Mouse (Mus musculus) megakaryocyte, embryonic 14.5 days (primary cell): ENCODE results near the gene Map2k3. TPM values are rescaled to one million over a fixed set of nuclear protein-coding genes. Genes with fewer than 3 reads are reported as not detected.
A peak's percentile ranks its signal among the peaks of the same experiment; 100 is the strongest.

ENCODE experiments used
- H3K27me3 ChIP-seq: replicated peaks from 2 replicates; pipeline ENCODE3; 2012; ENCODE audit warnings: inconsistent platforms
- H3K36me3 ChIP-seq: replicated peaks from 2 replicates; pipeline ENCODE3; 2012; ENCODE audit warnings: low read length, inconsistent platforms, mixed read lengths
- H3K4me1 ChIP-seq: 2 replicates; pipeline ENCODE4 v1.6.1; 2012; ENCODE audit warnings: inconsistent platforms
- H3K4me3 ChIP-seq: replicated peaks from 2 replicates; pipeline ENCODE3; 2012; ENCODE audit warnings: moderate library complexity, mild to moderate bottlenecking, inconsistent platforms
- H3K9me3 ChIP-seq: 2 replicates; pipeline ENCODE4 v1.6.1; 2012; ENCODE audit warnings: inconsistent platforms
- FLI1 ChIP-seq: IDR thresholded peaks from 2 replicates; pipeline ENCODE4 v1.6.1; 2012; ENCODE audit warnings: low read length, inconsistent platforms, mixed read lengths
- GATA1 ChIP-seq: IDR thresholded peaks from 3 replicates; pipeline ENCODE4 v1.6.1; 2012; ENCODE audit warnings: mixed read lengths, low read length, inconsistent platforms, borderline replicate concordance
- polyA plus RNA-seq: library from polyadenylated mRNA; stranded (reverse); fragments of >175 nt; gene quantifications from 2 replicates; pipeline ENCODE4 v1.2.3, GENCODE M21; 2012; ENCODE audit warnings: low replicate concordance; ENCODE audit not compliant: insufficient read depth

The Map2k3 gene
- polyA plus RNA-seq, 1 experiment: 191 TPM

DNA sequence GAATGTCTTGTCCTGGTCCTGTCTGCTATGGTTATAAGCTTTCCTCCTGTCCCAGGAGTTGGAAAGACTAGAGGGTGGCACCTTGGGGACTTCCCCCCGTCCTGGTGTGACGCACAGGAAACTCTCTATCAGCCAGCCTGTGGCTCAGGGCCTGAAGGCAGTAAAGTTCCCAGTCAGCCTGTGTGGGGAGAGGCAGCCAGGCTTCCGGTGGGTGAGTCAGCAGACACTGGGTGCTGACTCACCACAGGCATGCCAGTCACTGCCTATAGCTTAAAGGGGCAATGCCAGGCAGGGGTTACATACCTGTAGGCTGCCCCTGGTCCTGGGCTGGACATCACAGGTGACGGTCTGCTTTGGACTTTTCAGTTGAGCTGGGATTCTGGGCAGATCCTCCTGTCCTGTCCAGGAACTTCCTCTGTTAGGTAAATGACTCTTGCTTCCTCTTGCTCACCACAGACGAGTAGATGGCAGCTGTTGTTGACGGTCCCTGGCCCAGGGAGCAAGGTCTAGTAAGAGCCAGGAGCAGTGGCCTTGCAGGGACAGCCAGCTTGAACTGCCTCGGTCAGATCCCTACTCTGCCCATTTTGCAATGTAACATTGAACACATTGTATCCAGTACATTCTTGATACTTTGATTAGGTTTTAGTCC, 3.6 kb downstream of the Map2k3 start:
- peak overlapping the region; percentile 91 for H3K4me3 ChIP-seq
- no peaks in the 10 kb centered on the region for H3K27me3 ChIP-seq
- H3K36me3 ChIP-seq: peaks cover 60% of the 10 kb centered on the region
- peaks cover 90% of the 10 kb centered on the region for H3K4me1 ChIP-seq
- TF ChIP-seq FLI1: peak; percentile 87
- peak; percentile 94 for TF ChIP-seq GATA1
- H3K9me3 ChIP-seq: no peaks in the 10 kb centered on the region

DNA sequence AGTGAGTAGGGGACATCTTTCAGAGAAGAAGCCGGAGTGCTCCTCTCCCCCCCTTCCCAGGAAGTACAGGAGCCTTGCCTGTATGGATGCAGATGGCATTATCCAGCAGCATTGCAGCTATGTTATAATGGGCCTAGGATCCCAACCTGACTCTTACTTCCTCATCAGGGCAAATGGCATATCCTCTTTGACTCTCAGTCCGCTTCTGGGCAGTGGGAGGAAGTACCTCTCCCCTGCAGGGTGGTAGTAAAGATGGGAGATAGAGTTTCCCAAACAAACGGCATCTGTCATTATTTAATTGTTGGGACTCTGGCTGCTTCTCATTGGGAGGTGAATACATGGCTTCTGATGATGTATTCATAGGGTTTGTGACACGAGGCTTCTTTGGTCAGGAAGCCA, 4.1 kb downstream of the Map2k3 start:
- peaks cover 65% of the 10 kb centered on the region for H3K36me3 ChIP-seq
- H3K9me3 ChIP-seq: no peaks in the 10 kb centered on the region
- H3K4me1 ChIP-seq: peaks cover 90% of the 10 kb centered on the region
- no peaks in the 10 kb centered on the region for H3K27me3 ChIP-seq
- H3K4me3 ChIP-seq: peak overlapping the region; percentile 91
- no peak for TF ChIP-seq FLI1
- TF ChIP-seq GATA1: no peak

DNA sequence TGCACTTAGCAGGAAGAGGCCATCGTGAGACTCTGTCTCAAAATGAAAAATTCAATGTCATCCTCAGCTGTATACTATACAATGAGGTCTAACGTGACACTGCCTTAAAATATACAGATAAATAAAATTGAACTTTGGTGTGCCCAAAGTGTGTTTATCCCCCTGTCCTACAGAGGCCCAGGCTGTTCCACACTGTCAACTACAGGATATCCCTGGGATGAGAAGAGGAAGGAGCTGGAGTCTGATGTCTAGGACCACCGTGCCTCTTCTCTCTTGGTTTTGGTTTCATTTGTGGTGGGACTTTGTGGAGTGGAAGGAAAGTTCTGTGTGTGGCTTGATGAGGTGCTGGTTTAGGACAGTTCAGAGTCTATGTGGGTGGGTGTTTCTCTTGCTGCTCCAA, 5.8 kb downstream of the Map2k3 start:
- H3K4me3 ChIP-seq: peak overlapping the region; percentile 91
- H3K4me1 ChIP-seq: peaks cover 99% of the 10 kb centered on the region
- no peaks in the 10 kb centered on the region for H3K27me3 ChIP-seq
- no peaks in the 10 kb centered on the region for H3K9me3 ChIP-seq
- TF ChIP-seq GATA1: no peak
- no peak for TF ChIP-seq FLI1
- H3K36me3 ChIP-seq: peaks cover 81% of the 10 kb centered on the region

DNA sequence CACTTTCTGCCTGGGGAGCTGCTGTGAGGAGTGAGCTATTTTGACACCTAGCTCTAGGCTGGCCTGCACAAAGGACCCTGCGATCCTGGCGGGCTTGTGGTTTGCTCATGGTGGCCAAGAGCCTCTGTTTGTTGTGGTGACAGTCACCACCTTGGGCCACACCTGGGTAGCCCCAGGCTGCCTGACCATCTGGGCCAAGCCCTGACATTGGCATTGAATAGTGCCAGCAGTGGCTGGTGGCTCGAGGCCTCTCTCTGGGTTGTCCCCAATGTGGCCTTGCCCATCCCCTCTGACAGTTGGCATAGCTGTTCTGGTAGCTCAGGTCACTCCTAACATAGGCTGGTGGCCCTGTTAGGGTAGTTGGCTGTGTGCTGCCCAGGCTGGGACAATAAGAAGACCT, 7.7 kb downstream of the Map2k3 start:
- peak overlapping the region; percentile 40 for H3K4me3 ChIP-seq
- TF ChIP-seq GATA1 (no peak), FLI1 (no peak)
- H3K36me3 ChIP-seq: peaks cover 92% of the 10 kb centered on the region
- H3K4me1 ChIP-seq: peaks cover 84% of the 10 kb centered on the region
- no peaks in the 10 kb centered on the region for H3K27me3 ChIP-seq
- no peaks in the 10 kb centered on the region for H3K9me3 ChIP-seq

DNA sequence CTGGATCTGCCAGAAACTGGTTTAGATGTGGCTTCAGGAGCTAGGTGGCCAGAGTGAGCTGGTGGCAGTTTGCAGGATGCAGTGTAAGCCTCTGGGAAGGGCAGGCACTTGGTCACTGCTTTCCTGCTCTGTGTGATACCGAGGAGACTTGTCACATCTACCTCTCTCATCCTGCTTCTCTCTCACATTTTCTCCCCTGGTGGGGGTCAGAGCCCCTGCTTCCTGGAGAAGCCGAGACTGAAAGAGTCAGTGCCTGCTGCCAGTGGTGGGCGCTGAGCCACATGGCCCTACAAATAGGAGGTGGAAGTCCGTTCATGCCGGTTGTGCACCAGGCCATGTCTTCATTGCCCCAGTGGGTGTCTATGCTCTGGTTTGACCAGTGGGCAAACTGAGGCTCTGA, 8.7 kb downstream of the Map2k3 start:
- no peaks in the 10 kb centered on the region for H3K9me3 ChIP-seq
- no peak for TF ChIP-seq FLI1
- no peak for TF ChIP-seq GATA1
- H3K27me3 ChIP-seq: no peaks in the 10 kb centered on the region
- H3K4me3 ChIP-seq: no peak overlapping the region
- H3K36me3 ChIP-seq: peaks cover 97% of the 10 kb centered on the region
- peaks cover 75% of the 10 kb centered on the region for H3K4me1 ChIP-seq

DNA sequence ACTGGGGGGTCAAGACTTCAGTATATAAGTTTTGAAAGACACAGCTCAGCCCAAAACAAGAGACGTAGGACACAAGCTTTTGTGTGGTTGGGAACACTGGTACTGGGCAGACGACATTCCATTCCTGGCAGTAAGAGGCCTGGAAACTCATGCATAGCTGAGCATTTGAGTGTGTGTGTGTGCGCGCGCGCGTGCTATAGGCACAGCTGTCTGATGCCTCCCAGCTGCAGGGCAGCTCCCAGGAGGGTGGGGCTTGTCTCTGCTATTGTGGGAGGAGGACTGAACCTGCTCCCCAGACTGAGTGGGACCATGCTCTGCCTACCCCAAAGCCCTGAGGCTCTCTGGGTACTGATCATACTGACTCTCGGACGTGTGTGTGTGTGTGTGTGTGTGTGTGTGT, 9.5 kb downstream of the Map2k3 start:
- H3K27me3 ChIP-seq: no peaks in the 10 kb centered on the region
- no peak overlapping the region for H3K4me3 ChIP-seq
- peaks cover 66% of the 10 kb centered on the region for H3K4me1 ChIP-seq
- TF ChIP-seq GATA1 (no peak), FLI1 (no peak)
- peaks cover 100% of the 10 kb centered on the region for H3K36me3 ChIP-seq
- no peaks in the 10 kb centered on the region for H3K9me3 ChIP-seq

DNA sequence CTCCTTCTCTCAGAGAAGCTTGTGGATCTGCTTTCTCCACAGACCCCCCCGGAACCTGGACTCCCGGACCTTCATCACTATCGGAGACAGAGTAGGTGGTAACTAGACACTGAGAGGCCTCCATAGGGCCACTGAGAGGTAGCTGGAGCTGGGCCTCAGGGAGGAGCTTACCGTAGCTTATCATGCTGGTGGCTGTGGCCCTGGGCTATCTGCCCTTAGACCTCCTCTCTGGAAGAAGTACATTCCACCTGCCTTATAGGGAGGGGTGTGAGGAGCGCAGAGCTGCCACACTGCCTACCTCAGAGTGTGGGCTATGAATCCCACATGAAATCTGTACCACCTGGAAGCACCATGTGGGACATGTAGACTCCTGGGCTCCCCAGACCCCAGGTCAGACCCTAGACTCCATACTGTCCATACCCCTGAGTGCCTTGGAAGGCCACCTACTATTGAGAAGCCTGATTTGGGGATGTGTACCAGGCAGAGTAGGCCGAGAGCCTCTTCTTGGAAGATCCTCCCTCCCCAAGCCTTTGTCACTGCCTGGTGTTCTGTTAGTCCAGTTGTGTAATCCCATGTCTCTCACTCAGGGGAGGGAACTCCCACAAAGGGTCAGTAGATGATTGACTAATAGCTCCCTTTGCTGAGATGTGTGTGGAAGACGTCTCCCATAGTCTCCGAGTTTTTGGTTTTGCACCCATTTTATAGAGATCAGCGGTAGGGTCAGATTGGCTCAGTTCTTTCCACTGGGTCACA, 10.6 kb downstream of the Map2k3 start:
- H3K27me3 ChIP-seq: no peaks in the 10 kb centered on the region
- H3K4me1 ChIP-seq: peaks cover 55% of the 10 kb centered on the region
- TF ChIP-seq GATA1: no peak
- no peak for TF ChIP-seq FLI1
- H3K36me3 ChIP-seq: peaks cover 100% of the 10 kb centered on the region
- no peaks in the 10 kb centered on the region for H3K9me3 ChIP-seq
- no peak overlapping the region for H3K4me3 ChIP-seq

DNA sequence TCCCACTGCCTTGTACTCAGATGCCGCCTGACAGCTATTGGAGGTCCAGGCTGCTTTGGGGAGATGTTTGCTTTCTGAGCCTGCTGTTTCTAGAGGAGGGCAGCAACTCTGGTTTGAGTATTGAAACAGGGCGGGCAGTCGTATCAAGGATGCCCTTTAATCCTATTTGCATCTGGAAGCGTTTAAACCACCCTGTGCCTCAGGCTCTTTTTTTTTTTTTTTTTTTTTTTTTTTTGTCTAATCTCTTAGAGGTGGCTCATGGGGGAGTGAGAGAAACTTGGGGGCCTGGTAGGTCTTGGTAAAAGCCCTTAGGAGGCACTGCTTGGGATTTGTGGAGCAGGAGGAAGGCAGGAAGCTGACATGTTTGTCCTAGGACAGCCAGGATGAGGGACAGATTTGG, 13.2 kb downstream of the Map2k3 start:
- peaks cover 29% of the 10 kb centered on the region for H3K4me1 ChIP-seq
- no peaks in the 10 kb centered on the region for H3K27me3 ChIP-seq
- TF ChIP-seq FLI1: no peak
- no peak for TF ChIP-seq GATA1
- no peak overlapping the region for H3K4me3 ChIP-seq
- H3K9me3 ChIP-seq: no peaks in the 10 kb centered on the region
- H3K36me3 ChIP-seq: peaks cover 100% of the 10 kb centered on the region

DNA sequence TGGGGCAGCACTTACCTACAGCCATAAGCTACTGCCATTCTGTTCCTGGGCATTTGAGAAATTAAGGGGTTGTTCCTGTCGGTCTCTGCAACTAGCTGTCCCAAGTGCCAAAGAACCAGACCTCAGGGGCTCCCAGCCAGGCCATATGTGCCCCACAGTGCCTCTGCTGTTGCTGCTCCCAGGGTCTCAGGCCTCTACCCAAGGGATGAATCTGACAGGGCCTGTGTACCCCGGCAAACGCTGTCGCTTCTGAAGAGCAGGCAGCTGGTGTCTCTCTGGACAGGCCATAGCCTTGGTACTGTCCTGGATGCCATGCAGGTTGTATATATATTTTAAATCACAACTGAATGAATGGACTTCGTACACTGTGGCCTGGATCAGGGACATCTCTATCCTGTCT, 20.1 kb downstream of the Map2k3 start:
- Histone ChIP-seq H3K27me3 (peaks cover 4% of the 10 kb centered on the region), H3K36me3 (peaks cover 87% of the 10 kb centered on the region), H3K9me3 (no peaks in the 10 kb centered on the region), H3K4me3 (no peak overlapping the region), H3K4me1 (0 out of 2 replicates have a peak, but pooled peaks cover 4% of the 10 kb centered on the region)
- no peak for TF ChIP-seq FLI1

DNA sequence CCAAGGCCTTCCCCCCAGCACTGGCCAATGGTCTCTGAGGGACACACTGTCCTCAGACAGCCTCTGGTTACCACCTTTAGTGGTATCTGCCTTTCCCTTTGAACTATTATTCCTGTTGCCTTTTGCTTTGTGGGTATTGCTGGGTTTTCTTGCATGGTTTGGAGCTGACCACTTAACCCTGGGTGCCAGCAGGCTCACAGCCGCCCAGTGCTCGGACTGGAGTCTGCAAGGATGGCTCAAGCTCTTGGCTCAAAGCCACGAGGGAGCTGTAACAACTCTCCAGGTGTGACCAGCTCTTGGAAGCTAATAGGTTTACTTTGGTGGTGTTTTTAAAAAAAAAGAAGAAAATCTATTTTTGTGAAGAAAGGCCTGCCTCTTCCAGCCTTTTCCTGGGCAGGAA, 20.5 kb downstream of the Map2k3 start:
- TF ChIP-seq FLI1: no peak
- no peak for TF ChIP-seq GATA1
- Histone ChIP-seq H3K36me3 (peaks cover 82% of the 10 kb centered on the region), H3K27me3 (peaks cover 5% of the 10 kb centered on the region)

More for the DNA sequence above, 20.5 kb downstream of the Map2k3 start:
- Histone ChIP-seq H3K4me1 (0 out of 2 replicates have a peak, but pooled peaks cover 4% of the 10 kb centered on the region), H3K4me3 (no peak overlapping the region), H3K9me3 (no peaks in the 10 kb centered on the region)
